Mouse (Mus musculus) CH12.LX (cell line): ENCODE measurements around the gene AC170998.1.

ENCODE experiments used
- BHLHE40 ChIP-seq: IDR thresholded peaks from 2 replicates; pipeline ENCODE4 v1.6.1; 2011; ENCODE audit warnings: mild to moderate bottlenecking, low read depth, low read length, improper control_type of control experiment
- CHD1 ChIP-seq: IDR thresholded peaks from 2 replicates; pipeline ENCODE4 v1.6.1; 2012; ENCODE audit warnings: low read depth, low read length, improper control_type of control experiment, inconsistent platforms
- CTCF ChIP-seq, 2 experiments: IDR thresholded peaks in 1 of 2; conservative IDR thresholded peaks in 1 of 2; 2 replicates each; pipeline ENCODE4 v1.5.1; 2011 to 2012; ENCODE audit warnings: low read depth in 2 of 2, low read length in 2 of 2, improper control_type of control experiment in 1 of 2, inconsistent platforms in 1 of 2, mild to moderate bottlenecking in 1 of 2, moderate library complexity in 1 of 2
- EP300 ChIP-seq: IDR thresholded peaks from 2 replicates; pipeline ENCODE4 v1.6.1; 2011; ENCODE audit warnings: low read length, improper control_type of control experiment
- GABPA ChIP-seq: IDR thresholded peaks from 2 replicates; pipeline ENCODE4 v1.6.1; 2012; ENCODE audit warnings: low read depth, low read length, improper control_type of control experiment, inconsistent platforms; ENCODE audit not compliant: insufficient replicate concordance
- MAX ChIP-seq: IDR thresholded peaks from 2 replicates; pipeline ENCODE4 v1.6.1; 2011; ENCODE audit warnings: low read length, improper control_type of control experiment
- POLR2A ChIP-seq: IDR thresholded peaks from 2 replicates; pipeline ENCODE4 v1.6.1; 2011; ENCODE audit warnings: low read depth, mild to moderate bottlenecking, improper control_type of control experiment, low read length
- POLR2AphosphoS2 ChIP-seq: IDR thresholded peaks from 2 replicates; pipeline ENCODE4 v1.6.1; 2011; ENCODE audit warnings: low read depth, low read length, improper control_type of control experiment
- RCOR1 ChIP-seq: conservative IDR thresholded peaks from 2 replicates; pipeline ENCODE4 v1.6.1; 2012; ENCODE audit warnings: low read depth, mild to moderate bottlenecking, inconsistent platforms, low read length, improper control_type of control experiment
- UBTF ChIP-seq: IDR thresholded peaks from 2 replicates; pipeline ENCODE4 v1.6.1; 2012; ENCODE audit warnings: low read depth, mild to moderate bottlenecking, inconsistent platforms, low read length, improper control_type of control experiment, moderate library complexity
- USF1 ChIP-seq: IDR thresholded peaks from 2 replicates; pipeline ENCODE4 v1.6.1; 2014; ENCODE audit warnings: low read depth, mild to moderate bottlenecking, inconsistent platforms, low read length, improper control_type of control experiment
- ZC3H11A ChIP-seq: IDR thresholded peaks from 2 replicates; pipeline ENCODE4 v1.6.1; 2012; ENCODE audit warnings: low read depth, mild to moderate bottlenecking, inconsistent platforms, low read length, improper control_type of control experiment

GRCm38 (mm10) chr17:28711237-28711636, 14.6 kb upstream of the AC170998.1 start:
- no peak for TF ChIP-seq USF1
- TF ChIP-seq CTCF (conservative IDR thresholded peaks at IDR 0.05 in 1 of 2, IDR thresholded peaks at IDR 0.05 in 1 of 2; ENCODE audit: low read depth in 2 of 2, low read length in 2 of 2): no peak
- TF ChIP-seq POLR2A: no peak
- TF ChIP-seq CHD1: no peak
- no peak for TF ChIP-seq RCOR1
- no peak for TF ChIP-seq EP300
- TF ChIP-seq ZC3H11A: no peak
- no peak for TF ChIP-seq UBTF
- no peak for TF ChIP-seq GABPA
- TF ChIP-seq POLR2AphosphoS2: no peak
- TF ChIP-seq MAX: no peak
- no peak for TF ChIP-seq BHLHE40
